ENCODE assay signal across 19 mouse cellular contexts in genomic region chr19:10302852-10303251, GRCm38 (mm10). TPM values are rescaled to one million over a fixed set of nuclear protein-coding genes. Genes with fewer than 3 reads are reported as not detected.
DNase-seq lines count a peak whose midpoint lies in the region; ATAC-seq and TF ChIP-seq lines count a peak whose summit lies in the region.
"Had no signal": no experiment of that assay in that cellular context is flagged by ENCODE, and none has a peak within 500 bp of the region (broad histone marks: within the 10 kb centered on the region; RNA-seq: fewer than 3 reads in every experiment).

No protein-coding gene starts in this region.

- H3K4me2 ChIP-seq in midbrain, embryonic 16.5 days (ENCODE audit: low read length) = 0 out of 2 replicates have a peak overlapping the region, but pooled peaks have one; percentile 17
- no peak overlapping the region for H3K4me2 ChIP-seq in midbrain, embryonic 13.5 days (replicated peaks)
- peak overlapping the region; percentile 73 for H3K4me2 ChIP-seq in midbrain, postnatal 0 days (ENCODE audit: low read depth, low read length, poor library complexity, severe bottlenecking)
- H3K4me2 ChIP-seq: heart, embryonic 13.5 days; limb, embryonic 13.5 days had no signal

- H3K4me3 ChIP-seq in layer of hippocampus, adult 2 months = peak overlapping the region; percentile 94
- H3K4me3 ChIP-seq in midbrain, embryonic 16.5 days (ENCODE audit: low read depth, low read length) = no peak overlapping the region
- H3K4me3 ChIP-seq in midbrain, embryonic 13.5 days (replicated peaks) = no peak overlapping the region
- H3K4me3 ChIP-seq in midbrain, postnatal 0 days (ENCODE audit: low read depth, low read length) = no peak overlapping the region
- H3K4me3 ChIP-seq: heart, embryonic 13.5 days; limb, embryonic 13.5 days; megakaryocyte, embryonic 14.5 days had no signal

- H3K27me3 ChIP-seq in midbrain, embryonic 16.5 days (ENCODE audit: control insufficient read depth, insufficient read depth, low read depth, low read length) = 0 out of 2 replicates have a peak, but pooled peaks cover 3% of the 10 kb centered on the region
- H3K27me3 ChIP-seq in midbrain, embryonic 13.5 days = peaks cover 18% of the 10 kb centered on the region
- no peaks in the 10 kb centered on the region for H3K27me3 ChIP-seq in midbrain, postnatal 0 days (ENCODE audit: insufficient read depth, low read length)

- 93% methylated on average over 3 of the region's 3 CpGs for WGBS in midbrain, embryonic 16.5 days
- 95% methylated on average over 3 of the region's 3 CpGs for WGBS in midbrain, embryonic 13.5 days
- WGBS in midbrain, postnatal 0 days = 89% methylated on average over 3 of the region's 3 CpGs

- H3K36me3 ChIP-seq in midbrain, embryonic 16.5 days (ENCODE audit: control insufficient read depth, insufficient read depth, low read length) = no peaks in the 10 kb centered on the region
- no peaks in the 10 kb centered on the region for H3K36me3 ChIP-seq in midbrain, embryonic 13.5 days
- no peaks in the 10 kb centered on the region for H3K36me3 ChIP-seq in midbrain, postnatal 0 days (ENCODE audit: insufficient read depth, low read length)
- H3K36me3 ChIP-seq: heart, embryonic 13.5 days; limb, embryonic 13.5 days had no signal

- peak overlapping the region; percentile 96 for H3K27ac ChIP-seq in layer of hippocampus, adult 2 months
- H3K27ac ChIP-seq in midbrain, embryonic 16.5 days (ENCODE audit: low read length) = no peak overlapping the region
- no peak overlapping the region for H3K27ac ChIP-seq in midbrain, embryonic 13.5 days
- H3K27ac ChIP-seq in midbrain, postnatal 0 days (ENCODE audit: low read depth, low read length) = no peak overlapping the region
- H3K27ac ChIP-seq: heart, embryonic 13.5 days; limb, embryonic 13.5 days; liver, embryonic 14.5 days had no signal

- TF ChIP-seq CTCF in layer of hippocampus, adult 2 months (conservative IDR thresholded peaks at IDR 0.05) = 0 out of 2 replicates have a peak, but pooled peaks have one; percentile 11
- TF ChIP-seq CTCF in midbrain, postnatal 0 days (IDR thresholded peaks at IDR 0.05) = no peak

- H3K4me1 ChIP-seq in midbrain, embryonic 16.5 days (ENCODE audit: control insufficient read depth, insufficient read depth, low read length) = peaks cover 15% of the 10 kb centered on the region
- peaks cover 21% of the 10 kb centered on the region for H3K4me1 ChIP-seq in midbrain, embryonic 13.5 days (replicated peaks)
- H3K4me1 ChIP-seq in midbrain, postnatal 0 days (ENCODE audit: insufficient read depth, low read length) = peaks cover 13% of the 10 kb centered on the region; the same call in 1 of the 2 replicates

- H3K9ac ChIP-seq in midbrain, embryonic 16.5 days (ENCODE audit: low read depth, low read length) = no peak overlapping the region
- no peak overlapping the region for H3K9ac ChIP-seq in midbrain, embryonic 13.5 days (replicated peaks)
- no peak overlapping the region for H3K9ac ChIP-seq in midbrain, postnatal 0 days (replicated peaks; ENCODE audit: low read length, poor library complexity, severe bottlenecking)
- H3K9ac ChIP-seq: heart, embryonic 13.5 days; limb, embryonic 13.5 days; liver, embryonic 14.5 days had no signal

- ATAC-seq in midbrain, embryonic 16.5 days = no peak
- no peak for ATAC-seq in midbrain, embryonic 13.5 days
- no peak for ATAC-seq in midbrain, postnatal 0 days (ENCODE audit: low FRiP score)
- ATAC-seq: intestine, postnatal 0 days had no signal

- no peaks in the 10 kb centered on the region for H3K9me3 ChIP-seq in midbrain, embryonic 16.5 days (replicated peaks; ENCODE audit: control insufficient read depth, low read length, poor library complexity, severe bottlenecking)
- no peaks in the 10 kb centered on the region for H3K9me3 ChIP-seq in midbrain, embryonic 13.5 days
- no peaks in the 10 kb centered on the region for H3K9me3 ChIP-seq in midbrain, postnatal 0 days (ENCODE audit: low read length)
- H3K9me3 ChIP-seq: heart, embryonic 13.5 days; limb, embryonic 13.5 days had no signal

- peak; percentile 25 to 43 for DNase-seq in heart, adult 18-20 months
- no peak for DNase-seq in heart, adult 8-10 months (ENCODE audit: low spot score)
- DNase-seq in layer of hippocampus, adult 2 months (ENCODE audit: low spot score in 2 of 2) = no peak
- DNase-seq in layer of hippocampus, adult 9-10 months (ENCODE audit: low spot score) = no peak
- no peak for DNase-seq in midbrain, postnatal 0 days (ENCODE audit: low spot score)
- no peak for DNase-seq in right cerebral cortex, postnatal 25 days
- DNase-seq: B cell, adult 2 months; cerebellum, adult 9-11 months; gastrocnemius, postnatal 14 days; heart, postnatal 4 days; lung, postnatal 10 days; spleen, adult 18-20 months had no signal

RNA-seq across cellular contexts. Expression of gene Dagla, which starts 1.8 kb away (rescaled TPM):
- total RNA-seq in heart, adult 18-20 months (2021) = 1 to 10 TPM; 3.3 TPM
- total RNA-seq in heart, adult 8-10 months (2022) = 1 to 10 TPM; 2.8 to 3.7 (median 3.1) TPM
- 100 to 1,000 TPM; 130 to 131 TPM for total RNA-seq in layer of hippocampus, adult 2 months (2021)
- polyA plus RNA-seq in midbrain, embryonic 16.5 days (2015; fragmentation: Nextera tagmentation; extraction: Ambion mirVana) = 11.8 and 14.1 TPM in 2 replicates
- 5.1 and 5.3 TPM in 2 replicates for polyA plus RNA-seq in midbrain, embryonic 13.5 days (2015; fragmentation: Nextera tagmentation; extraction: Ambion mirVana)
- 29.9 and 40.8 TPM in 2 replicates for total RNA-seq in midbrain, postnatal 0 days (2014; rRNA removed)
- polyA plus RNA-seq in midbrain, postnatal 0 days (2015; fragmentation: Nextera tagmentation; extraction: Ambion mirVana) = 12.8 and 13.7 TPM in 2 replicates

Comparison
In these comparisons a context has a peak if more than half of its experiments do, and no peak if none do; other contexts are left out.
1. DNase-seq: peak in heart, adult 18-20 months (2 of 2); none in heart, adult 8-10 months (single experiment), layer of hippocampus, adult 2 months (0 of 2), layer of hippocampus, adult 9-10 months (single experiment), midbrain, postnatal 0 days (single experiment) and right cerebral cortex, postnatal 25 days (single experiment).